Mouse (Mus musculus): ENCODE measurements around the gene Ormdl3.

Ormdl3 gene

DNA sequence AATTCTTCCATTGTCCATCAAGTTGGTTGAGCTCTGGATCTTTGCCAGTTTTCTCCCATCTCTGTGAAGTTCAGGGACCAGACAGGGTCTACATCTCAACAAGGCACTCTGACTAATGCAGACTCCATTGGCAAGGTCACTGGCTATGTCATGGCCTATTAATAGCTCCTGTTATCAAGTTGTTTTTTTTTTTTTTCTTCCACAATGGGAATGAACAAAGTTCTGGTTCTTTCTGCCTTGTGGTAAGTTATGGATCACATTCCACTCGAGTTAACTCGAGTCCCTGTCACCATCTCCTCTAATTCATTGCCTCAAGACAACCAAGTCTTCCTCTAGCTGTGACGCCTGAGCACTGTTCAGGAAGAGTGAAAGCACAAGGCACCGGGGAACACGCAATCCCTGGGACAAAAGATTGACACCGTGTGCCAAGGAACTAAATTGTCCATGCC is 1.7 kb upstream of the Ormdl3 start:
- DNase-seq (ENCODE audit: low read depth, low spot score): no peak

DNA sequence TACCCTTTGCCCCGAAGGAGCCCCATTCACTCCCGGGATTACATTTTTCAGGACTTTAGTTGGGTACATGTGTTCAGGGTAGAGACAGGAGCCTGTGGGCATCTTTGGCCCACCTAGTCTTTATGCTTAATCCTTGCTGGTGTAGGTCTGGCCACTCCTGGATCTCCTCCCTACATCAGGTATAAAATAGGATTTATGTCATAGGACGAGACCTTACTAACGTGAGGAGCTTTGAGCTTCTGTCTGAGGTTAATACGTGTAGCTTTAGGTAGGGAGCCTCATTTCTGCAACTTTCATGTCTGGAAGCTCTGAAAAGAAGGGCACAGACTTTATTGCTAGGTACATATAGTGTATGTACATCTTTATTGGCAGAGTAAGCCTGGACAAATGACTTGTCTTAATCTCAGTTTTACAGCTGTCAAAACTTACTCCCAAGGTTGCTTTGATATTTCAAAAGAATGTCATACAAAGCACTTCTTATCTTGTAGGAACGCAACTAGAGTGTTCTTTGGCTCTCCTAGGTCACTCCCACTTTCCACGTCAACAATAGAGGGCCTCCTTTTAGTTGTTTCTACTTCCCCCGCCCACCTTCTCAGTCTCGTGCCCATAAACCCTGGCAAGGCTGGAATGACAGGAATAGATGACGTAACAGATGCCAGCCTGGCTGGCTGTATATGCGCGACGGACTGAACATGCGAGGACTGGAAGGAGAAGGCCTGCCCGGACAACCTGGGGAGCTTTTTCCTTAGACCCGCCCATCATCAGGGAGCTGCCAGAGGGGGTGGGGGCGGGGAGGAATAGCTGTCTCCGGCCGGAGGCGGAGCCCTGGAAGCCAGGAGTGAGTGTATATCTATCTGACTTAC is 747 bp upstream of the Ormdl3 start:
- no peak for DNase-seq (ENCODE audit: low read depth, low spot score)

DNA sequence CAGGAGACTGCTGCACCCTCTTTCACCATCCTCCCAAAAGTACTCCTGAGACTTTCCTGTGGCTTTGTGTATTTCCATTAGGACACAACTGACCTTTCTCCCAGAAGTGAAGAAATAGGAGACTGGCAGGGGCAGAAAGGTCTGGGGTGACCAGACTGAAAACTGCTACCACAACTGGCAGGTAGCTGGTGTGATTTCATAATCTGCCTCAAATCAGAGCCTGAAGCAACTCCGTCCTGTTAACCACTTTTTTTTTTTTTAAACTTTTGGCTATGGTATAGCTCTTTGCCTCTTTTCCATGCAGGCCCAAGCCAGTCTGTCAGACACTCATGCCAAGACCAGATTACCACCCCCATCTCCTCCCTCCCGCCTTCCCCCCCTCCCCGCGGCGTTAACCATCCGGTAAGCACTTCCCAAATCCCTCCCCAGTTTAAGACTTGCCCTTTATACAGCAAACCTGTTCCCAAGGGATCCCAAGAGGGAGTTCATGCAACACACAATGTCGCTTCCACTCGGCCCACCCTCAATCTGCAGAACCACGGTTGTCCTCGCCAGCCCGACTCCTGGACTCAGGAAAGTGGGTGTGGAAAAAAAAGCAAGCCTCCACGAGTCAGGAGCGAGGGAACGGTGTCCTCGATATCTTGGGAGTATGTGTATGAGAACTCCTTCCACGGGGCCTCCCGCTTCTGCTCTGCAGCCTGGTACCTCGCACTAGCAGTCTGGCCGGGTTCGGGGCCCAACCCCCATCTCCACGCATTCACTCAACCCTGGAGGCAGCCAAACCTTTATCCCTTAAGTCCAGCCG is 879 bp downstream of the Ormdl3 start:
- no peak for DNase-seq (ENCODE audit: low read depth, low spot score)

DNA sequence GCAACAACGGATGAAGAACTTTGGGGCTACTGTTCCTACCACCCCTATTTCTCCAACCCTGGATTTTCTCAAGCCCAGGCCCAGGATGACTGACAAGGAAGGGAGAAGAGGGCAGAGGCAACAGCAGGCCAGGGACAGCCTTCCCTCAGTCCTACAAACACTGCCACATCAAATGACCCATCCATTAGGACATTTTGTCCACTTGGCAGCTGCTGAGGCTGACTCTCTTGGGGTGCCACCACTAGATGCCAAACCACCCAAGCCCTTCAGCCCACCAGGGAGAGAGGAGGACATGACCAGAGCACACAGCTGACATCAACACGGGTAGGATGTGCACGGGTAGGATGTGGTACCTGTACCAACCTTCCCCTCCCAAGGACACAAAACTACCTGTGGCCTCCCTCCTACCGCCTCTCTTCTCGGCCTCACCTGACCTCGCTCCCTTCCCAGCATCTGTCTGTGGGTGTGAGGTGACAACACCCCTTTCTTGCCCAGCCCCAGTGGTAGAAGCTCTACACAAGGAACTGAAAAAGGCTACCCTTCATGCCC is 2.5 kb downstream of the Ormdl3 start:
- no peak for DNase-seq (ENCODE audit: low read depth, low spot score)

DNA sequence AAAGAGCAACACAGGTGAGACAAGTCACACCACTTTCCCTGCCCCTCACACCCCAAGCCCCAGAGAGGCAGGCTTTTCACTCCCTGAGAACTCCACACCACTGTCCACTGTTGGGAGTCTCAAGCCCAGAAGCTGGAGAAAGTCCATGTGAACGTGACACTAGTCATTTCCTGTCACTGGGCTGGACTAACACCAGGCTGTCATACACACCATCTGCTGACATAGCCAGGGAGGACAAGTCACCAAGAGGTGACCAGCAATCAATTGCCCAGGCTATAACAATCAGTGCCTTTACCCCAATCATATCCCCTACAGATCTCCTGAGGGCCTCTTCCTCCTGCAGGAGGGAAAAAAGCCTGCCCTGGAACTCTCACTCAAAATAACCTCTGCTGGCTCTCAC is 3.0 kb downstream of the Ormdl3 start:
- no peak for DNase-seq (ENCODE audit: low read depth, low spot score)

DNA sequence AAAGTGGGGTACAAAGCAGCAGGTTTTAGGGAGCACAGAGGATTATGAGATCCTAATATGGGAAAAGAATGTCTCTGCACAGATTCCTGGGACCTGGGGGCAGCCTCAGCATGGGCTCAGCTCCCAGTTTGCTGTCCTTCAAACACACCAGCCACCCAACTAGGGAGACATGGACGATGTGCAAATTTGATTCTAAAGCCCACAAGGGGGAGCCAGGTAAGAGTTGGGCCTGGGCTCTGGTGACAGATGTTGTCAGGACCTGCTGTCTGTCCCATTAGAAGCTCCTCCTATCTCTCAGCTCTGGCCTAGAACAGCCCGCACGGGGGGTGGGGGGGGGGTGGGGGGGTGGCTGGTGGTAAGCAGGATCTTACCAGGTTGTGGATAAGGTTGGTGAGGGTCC is 3.6 kb downstream of the Ormdl3 start:
- no peak for DNase-seq (ENCODE audit: low read depth, low spot score)

DNA sequence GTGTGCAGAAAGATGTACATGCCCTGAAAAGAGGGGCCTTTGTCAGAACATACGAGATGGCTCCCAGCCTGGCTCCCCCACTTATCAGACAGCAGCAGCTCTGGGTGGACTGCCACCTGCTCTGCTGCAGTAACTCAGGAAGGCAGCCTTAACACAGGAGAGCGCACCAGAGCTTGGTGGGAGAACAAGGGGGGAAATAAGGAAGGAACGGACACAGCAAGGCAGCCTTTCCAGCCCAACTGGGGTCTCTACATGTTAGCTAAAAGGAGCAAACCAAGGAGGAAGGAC is 4.0 kb downstream of the Ormdl3 start:
- no peak for DNase-seq (ENCODE audit: low read depth, low spot score)

DNA sequence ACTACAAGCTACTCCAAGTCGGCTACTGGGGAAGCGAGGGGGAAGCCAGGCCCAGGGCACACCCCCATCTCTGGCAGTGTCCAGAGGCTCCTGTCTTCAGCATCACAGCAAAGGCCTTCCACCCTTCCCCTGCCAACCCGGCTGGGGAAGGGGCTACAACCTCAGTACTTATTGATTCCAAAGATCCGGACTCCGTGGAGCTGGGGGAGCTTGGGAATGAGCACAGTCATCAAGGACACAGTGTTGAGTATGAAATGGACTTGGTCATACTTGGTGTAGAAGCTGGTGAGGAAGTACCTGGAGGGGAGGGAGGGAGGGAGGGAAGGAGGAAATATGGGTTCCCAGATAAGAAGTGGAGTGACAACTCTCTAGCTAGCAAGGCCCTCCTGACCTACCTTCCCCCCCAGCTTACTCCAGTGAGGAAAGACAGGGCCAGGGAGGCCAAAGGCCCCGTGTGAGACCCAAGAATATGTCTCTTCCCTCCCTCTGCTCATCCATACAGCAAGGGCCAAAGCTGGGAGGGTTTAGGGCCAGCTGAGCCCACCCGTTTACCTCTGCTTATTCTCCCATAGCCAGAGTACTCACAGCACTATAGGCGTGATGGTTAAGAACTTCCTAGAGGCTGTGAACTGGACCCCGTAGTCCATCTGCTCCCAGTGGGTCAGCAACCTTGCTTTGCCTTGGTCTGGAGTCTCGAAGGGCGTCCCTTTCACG is 4.5 kb downstream of the Ormdl3 start:
- DNase-seq (ENCODE audit: low read depth, low spot score): no peak

DNA sequence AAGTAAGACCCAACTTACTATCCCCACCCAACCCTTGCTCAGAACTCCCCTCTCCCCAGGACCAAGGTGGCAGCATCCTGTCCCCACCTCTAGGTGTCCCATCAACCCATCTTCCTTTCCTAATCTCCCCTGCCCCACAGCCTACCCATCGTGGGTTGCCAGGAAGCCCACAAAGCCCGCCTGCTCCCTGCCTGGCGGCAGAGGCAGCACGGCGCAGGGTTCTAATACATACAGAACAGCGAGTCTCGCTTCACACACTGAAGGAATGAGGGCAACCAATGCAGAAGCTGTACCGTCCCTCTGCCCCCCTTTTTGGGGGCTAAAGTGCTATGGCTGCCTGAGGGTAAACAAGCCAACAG is 5.2 kb downstream of the Ormdl3 start:
- no peak for DNase-seq (ENCODE audit: low read depth, low spot score)

DNA sequence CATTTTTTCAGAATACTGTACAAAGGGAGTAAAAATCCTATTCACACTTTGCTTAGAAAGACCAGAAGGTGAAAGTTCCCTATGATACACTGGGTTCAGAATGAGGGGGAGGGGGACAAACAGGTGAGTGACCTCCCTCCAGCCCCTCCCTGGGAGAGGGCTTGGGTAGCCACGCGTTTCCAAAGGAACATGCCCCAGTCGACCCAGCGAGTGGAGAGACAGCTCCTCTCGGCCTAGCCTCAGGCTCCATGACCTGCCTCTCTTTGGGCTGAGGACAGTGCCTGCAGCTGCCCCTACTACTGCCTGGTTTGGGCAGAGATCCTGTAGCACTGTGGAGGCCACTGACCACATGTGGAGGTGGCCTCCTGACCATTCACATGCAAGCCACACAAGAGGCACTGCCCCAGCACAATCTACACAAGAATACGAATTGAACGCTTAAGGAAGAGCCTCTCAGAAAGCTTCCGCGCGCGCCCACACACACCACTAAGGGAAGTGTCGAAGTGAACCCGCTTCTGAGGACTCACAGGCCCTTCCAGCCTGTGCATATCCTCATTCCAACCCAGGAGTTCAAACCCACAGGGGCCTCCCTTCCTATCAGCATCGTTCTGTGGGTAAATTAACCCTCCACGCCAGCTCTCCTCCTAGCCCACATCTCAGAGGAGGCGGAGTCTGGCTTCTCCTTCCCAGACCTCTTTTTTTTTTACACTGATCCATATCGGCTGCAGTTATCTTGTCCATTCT is 5.7 kb downstream of the Ormdl3 start:
- DNase-seq (ENCODE audit: low read depth, low spot score): no peak

DNA sequence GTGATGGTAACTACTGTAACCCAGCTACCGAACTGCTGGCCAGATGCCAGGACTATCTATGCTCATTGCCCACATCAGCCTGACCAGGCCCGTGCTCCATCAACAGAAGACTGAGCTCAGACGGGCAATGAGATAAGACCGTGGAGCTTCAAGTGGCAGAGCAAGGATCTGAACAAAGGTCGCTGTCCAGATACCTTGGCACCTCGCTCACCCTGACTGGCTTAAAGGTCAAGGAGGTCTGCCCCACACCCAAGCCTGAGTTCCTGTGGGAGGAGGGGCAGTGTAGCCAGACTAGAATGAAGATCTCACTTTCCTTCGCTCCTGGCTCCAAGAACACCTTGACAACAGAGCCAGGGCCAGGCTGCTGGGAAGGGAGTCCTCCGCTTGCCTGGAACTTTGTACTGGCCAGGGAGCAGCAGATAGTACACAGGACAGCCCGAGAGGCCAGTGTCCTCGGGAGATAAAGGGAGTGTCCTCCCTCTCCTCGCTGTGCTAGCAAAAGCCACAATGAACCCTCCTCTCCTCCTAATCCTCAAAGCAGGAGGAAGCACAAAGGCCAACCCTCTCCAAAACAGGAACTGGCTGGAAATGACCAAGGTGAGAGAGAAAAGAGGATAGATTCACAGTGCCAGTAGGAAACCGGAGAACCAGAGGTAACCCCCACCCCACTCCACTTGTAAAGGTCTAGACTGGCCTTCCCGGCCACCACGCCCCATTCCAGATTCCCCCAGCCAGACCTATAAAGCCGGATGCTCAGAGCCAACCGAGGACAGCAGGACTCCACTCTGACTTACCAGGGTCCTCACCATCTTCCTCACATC is 6.7 kb downstream of the Ormdl3 start:
- DNase-seq (ENCODE audit: low read depth, low spot score): no peak

DNA sequence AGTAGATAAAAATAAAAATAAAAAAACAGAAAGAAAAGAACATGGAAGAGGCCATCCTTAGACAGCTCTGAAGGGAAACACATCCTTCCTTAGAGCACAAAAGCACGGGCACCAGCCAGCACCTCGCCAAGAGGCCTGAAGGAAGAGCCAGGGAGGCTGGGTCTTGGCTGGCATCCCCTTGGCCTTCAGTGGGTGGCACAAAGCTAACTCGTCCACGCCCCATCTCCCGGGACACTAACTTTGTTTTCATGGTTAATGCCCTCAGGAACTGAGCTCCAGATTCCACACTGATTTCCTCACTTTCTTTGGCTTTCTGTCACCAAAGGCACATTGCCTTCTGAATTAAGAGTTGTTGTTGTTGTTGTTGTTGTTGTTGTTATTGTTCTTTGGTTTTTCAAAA is 9.4 kb downstream of the Ormdl3 start:
- DNase-seq (ENCODE audit: low read depth, low spot score): no peak

DNA sequence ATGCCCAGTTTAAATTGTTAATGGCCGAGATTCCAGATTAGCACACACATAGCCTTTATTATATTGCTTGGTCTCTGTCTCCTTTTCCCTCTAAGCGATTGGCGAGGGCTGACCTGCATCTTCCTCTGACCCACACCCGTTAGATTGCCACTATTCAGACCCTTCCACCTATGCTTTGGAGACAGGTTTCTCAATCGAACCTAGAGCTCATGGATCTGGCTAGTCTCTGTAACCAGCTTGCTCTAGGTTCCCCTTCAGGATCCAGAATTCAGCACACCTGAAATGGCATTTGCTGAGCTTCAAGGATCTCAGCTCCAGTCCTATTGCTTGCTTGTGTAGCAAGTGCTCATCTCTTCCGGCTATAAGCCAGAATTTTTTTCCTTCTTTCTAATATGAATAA is 17.7 kb downstream of the Ormdl3 start:
- no peak for DNase-seq (ENCODE audit: low read depth, low spot score)

DNA sequence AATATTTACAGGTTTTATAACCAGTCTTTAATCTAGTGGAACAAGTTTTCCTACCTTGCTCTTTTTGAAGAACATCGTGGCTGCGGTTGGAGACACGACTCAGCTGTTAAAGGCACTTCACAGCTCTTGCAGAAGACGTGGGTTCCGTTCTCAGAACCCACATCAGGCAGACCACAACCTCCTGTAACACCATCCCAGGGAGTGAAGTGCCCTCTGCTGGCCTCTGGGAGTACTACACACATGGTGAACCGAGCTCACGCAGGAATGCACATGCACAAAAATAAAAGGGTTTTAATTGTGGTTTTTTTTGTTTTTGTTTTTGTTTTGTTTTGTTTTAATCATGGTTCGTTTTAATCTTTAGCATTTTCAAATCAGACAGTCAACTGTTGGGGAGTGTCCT is 18.8 kb downstream of the Ormdl3 start:
- no peak for DNase-seq (ENCODE audit: low read depth, low spot score)

DNA sequence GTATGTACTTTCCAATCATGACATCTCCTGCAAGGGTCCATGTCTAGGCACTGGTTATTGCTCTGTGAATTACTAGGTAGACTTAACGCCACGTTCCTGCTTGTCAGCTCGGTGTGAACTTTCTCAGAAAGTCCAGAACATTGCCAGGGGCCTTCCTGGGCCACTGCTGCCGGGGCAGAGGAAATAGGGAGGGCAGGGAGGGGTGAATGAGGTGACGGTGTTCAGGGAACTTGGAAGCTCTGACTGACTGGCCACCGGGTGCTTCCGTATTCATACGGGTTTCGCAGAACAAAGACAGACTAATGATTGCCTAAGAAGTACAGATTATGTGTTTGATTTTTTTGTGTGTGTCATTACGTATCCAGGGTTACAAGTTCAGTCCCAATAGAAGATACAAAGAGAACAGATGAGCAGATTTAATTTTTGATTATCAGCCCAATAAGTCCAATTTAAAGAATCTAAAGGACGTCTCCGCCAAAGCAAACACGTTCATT is 23.2 kb downstream of the Ormdl3 start:
- no peak for DNase-seq (ENCODE audit: low read depth, low spot score)

DNA sequence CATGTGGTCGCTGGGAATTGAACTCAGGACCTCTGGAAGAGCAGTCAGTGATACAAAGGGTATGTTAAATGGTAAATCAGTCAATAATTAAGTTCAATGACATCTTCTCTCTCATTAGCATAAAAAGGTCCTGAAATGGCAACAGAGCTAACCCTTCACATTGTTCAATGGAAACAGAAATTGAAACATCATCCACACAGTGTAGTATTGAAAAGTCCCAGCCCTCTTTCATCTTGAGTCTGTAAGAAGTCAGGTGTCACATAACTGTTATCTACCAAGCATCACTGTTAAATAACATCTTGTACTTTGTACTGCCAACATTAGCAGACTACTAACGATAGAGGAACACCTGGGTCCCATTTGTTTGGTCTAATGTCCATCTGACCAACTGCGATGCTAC is 24.1 kb downstream of the Ormdl3 start:
- no peak for DNase-seq (ENCODE audit: low read depth, low spot score)

DNA sequence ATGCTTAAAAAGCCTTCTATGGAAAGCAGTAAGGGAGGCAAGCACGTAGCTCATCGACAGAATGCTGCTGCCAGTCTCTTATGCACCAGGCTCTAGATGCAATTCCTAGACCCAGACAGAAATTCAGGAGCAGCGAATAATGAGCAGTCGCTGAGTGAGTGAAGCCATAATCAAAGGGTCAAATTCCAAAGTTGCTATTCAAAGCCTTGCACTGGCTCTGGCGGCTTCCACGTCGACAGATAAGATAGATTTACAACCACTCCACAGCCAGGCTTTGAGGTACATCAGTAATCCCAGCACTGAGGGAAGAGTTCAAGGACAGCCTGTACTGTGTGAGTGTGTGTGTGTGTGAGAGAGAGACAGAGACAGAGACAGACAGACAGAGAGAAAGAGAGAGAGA is 26.2 kb downstream of the Ormdl3 start:
- DNase-seq (ENCODE audit: low read depth, low spot score): no peak

DNA sequence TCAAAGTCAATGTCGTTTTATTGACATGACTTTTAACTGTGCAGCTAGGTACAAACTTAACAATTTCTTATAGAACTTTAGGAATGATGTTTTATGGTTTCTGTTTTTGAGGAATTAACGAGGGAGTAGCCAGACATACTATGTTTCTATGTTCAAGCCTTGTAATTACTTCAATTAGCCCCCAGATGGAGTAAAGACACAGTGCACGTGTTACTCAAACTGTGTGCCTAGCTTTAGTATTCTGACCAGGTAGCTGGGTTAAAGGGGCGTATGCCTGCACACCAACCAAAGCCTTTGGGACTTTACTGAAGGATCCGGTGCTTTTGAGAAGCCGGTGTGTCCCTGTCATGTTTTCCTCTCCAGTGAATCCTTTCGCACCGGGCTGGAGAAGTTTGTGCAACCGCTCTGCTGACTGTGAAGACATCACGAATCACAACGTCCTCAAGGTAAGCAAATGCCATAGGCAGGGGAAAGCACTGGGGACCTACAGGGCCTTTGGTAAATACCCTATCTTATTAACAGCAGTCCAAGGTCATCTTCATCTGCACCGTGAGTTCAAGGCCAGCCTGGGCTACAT is 32.0 kb downstream of the Ormdl3 start:
- no peak for DNase-seq (ENCODE audit: low read depth, low spot score)

DNA sequence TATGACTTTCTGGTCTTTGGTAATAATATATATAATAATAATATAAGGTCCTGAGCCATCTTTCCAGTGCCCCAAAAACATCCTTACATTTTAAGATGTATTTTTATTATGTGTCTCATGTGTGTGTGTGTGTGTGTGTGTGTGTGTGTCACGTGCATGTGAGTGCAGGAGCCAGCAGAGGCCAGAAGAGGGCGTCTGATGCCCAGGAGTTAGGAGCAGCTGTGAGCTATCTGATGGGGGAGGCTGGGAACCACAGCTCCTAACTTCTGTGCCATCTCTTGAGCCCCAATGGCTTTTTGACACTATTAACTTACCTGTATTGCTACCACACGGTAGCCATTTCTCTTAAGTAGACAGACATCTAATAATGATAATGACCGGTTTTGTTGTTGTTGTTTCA is 33.2 kb downstream of the Ormdl3 start:
- DNase-seq (ENCODE audit: low read depth, low spot score): no peak
